Mouse (Mus musculus) lung, embryonic 16.5 days (tissue): ENCODE results near the gene Mef2b. TPM values are rescaled to one million over a fixed set of nuclear protein-coding genes. Genes with fewer than 3 reads are reported as not detected.

Experiments used
- ATAC-seq: fragments of 200-750 bp; cut with Nextera tagmentation; 2 replicates; pipeline ENCODE4 v1.8.0; 2017; ENCODE audit warnings: low read depth, mild to moderate bottlenecking, moderate library complexity
- H3K27ac ChIP-seq: fragments of 300-500 bp; sonication (generic); 2 replicates; pipeline ENCODE4 v1.5.1; 2014; ENCODE audit warnings: mild to moderate bottlenecking, control low read depth, low read length
- H3K27me3 ChIP-seq: fragments of 300-500 bp; sonication (generic); 2 replicates; pipeline ENCODE4 v1.6.1; 2014; ENCODE audit warnings: low read depth, low read length, mixed read lengths; ENCODE audit not compliant: control insufficient read depth, insufficient read depth
- H3K36me3 ChIP-seq: fragments of 300-500 bp; sonication (generic); 2 replicates; pipeline ENCODE4 v1.6.1; 2014; ENCODE audit warnings: low read length; ENCODE audit not compliant: control insufficient read depth, insufficient read depth
- H3K4me1 ChIP-seq: fragments of 300-500 bp; sonication (generic); replicated peaks from 2 replicates; pipeline ENCODE4 v1.6.1; 2014; ENCODE audit warnings: low read length, mixed read lengths; ENCODE audit not compliant: control insufficient read depth, insufficient read depth
- H3K4me2 ChIP-seq: fragments of 300-500 bp; sonication (generic); 2 replicates; pipeline ENCODE4 v1.6.1; 2014; ENCODE audit warnings: low read depth, low read length, control low read depth
- H3K4me3 ChIP-seq: fragments of 300-500 bp; sonication (generic); 2 replicates; pipeline ENCODE4 v1.5.1; 2014; ENCODE audit warnings: mild to moderate bottlenecking, low read length, control low read depth
- H3K9ac ChIP-seq: fragments of 300-500 bp; sonication (generic); 2 replicates; pipeline ENCODE4 v1.6.1; 2014; ENCODE audit warnings: low read length, control low read depth
- H3K9me3 ChIP-seq: fragments of 300-500 bp; sonication (generic); 2 replicates; pipeline ENCODE4 v1.6.1; 2016; ENCODE audit warnings: low read length; ENCODE audit not compliant: control insufficient read depth
- WGBS: fragments of 180-500 bp; shearing (Covaris S2); extraction: QIAGEN DNeasy Blood & Tissue Kit; methylation state at CpG from one replicate; pipeline ENCODE4 v1.1.7; 2014; 5-methylcytosine and 5-hydroxymethylcytosine counted together
- polyA plus RNA-seq: library from polyadenylated mRNA; unstranded; fragments of >200 nt; fragmentation: Nextera tagmentation; extraction: Ambion mirVana; gene quantifications from 2 replicates; pipeline ENCODE4 v1.2.1, GENCODE M21; 2015

Gene Mef2b
- polyA plus RNA-seq = 0.29 and 0.38 TPM in 2 replicates

DNA sequence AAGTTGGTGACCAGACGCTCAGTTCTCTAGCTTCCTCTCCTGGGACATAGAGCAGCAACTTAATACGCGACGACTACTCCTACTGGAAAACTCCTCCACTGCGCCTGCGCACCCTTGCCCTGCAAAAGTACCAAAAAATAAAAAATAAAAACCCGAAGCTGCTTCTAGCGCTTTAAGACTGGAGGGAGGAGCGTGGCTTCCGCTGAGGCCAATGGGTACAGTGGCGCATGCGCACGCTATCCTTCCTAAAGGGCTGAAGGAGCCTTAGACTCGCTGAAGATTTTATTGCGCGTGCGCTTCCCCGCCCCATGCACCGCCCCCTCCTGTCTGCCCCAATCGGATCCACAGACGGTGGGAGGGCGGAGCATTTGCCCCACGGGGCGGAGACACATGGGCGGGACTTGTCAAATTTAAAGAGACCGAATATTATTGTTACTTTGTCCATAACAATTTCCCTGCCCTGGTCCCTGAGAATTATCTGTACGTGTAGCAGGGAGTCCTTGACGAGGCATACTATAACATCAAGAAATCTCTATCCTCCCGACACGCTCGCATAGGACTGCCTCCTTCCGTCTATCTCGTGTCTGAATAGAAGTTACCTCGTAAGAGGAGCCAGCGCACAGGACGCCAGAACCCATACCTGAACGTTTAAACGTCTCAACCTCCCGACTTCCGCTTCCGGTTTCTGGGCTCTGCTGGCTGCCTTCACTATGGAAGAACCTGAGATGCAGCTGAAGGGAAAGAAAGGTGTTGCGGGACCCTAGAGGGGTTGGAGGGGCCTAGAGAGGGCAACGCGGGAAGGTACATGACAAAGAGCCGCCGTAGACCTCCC lies at the start of gene Mef2b, which contains the start of the genes Rfxank and Borcs8:
Gene Mef2b, plus strand, starts transcription at position 686 of the 832 bp plus-strand sequence.
Gene Rfxank, minus strand, starts transcription at position 129 of the 832 bp plus-strand sequence.
Gene Borcs8, plus strand, starts transcription at position 474 of the 832 bp plus-strand sequence.
- ATAC-seq = peak; percentile 98
- Histone ChIP-seq H3K9ac (peak within 1 kb of the TSS; percentile 77), H3K4me2 (peak within 1 kb of the TSS; percentile 61), H3K9me3 (no peaks in the 10 kb centered on the region), H3K4me3 (peak within 1 kb of the TSS; percentile 70), H3K27me3 (no peaks in the 10 kb centered on the region), H3K27ac (peak within 1 kb of the TSS; percentile 75), H3K36me3 (peaks cover 13% of the 10 kb centered on the region), H3K4me1 (peaks cover 15% of the 10 kb centered on the region)
- 0% methylated on average over 46 of the region's 46 CpGs for WGBS

DNA sequence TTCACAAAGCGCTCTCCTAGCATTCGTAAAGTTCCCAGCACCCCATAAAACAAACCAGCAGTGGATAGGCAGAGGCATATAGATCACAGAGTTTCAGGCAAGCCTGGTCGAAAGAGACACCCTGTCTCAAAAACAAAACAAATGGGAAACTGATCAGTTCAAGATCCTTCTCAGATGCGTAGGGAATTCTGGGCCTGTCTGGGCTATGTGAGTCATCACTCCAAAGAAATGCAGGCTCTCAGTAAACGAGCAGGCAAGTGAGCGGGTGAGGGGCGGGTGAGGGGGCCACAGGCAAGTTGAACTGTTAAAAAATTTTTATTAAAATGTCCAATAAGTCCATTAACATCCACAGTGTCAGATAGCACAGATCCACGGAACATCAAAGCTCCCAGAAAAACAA lies 46.7 kb upstream of the Mef2b start:
- Histone ChIP-seq H3K9ac (no peak overlapping the region), H3K27ac (no peak overlapping the region), H3K4me3 (no peak overlapping the region), H3K9me3 (0 out of 2 replicates have a peak, but pooled peaks cover 3% of the 10 kb centered on the region), H3K36me3 (no peaks in the 10 kb centered on the region), H3K4me1 (peaks cover 3% of the 10 kb centered on the region; the same call in 1 of the 2 replicates), H3K4me2 (no peak overlapping the region), H3K27me3 (peaks cover 32% of the 10 kb centered on the region)
- WGBS = 46% methylated on average over 8 of the region's 8 CpGs
- ATAC-seq = no peak

DNA sequence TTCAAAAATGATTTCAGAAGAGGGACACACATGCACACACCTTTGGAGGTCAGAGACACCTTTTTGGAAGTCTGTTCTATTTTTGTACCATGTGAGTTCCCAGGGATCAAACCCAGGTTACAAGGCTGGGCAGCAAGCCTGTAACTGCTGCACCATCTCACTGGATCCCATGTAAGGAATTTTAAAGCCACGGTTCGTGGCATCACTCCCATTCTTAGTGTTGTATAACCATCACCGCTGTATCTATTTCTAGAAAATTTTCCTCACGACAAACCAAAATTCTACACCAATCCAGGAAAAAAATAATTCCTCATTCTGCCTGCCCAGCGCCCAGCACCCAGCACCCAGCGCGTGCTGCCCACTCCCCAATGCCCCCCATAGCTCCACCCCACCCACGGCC lies 40.2 kb upstream of the Mef2b start:
- H3K27ac ChIP-seq = no peak overlapping the region
- no peak overlapping the region for H3K4me2 ChIP-seq
- WGBS = 61% methylated on average over 8 of the region's 8 CpGs
- H3K4me3 ChIP-seq = no peak overlapping the region
- no peaks in the 10 kb centered on the region for H3K27me3 ChIP-seq
- ATAC-seq = no peak
- H3K36me3 ChIP-seq = no peaks in the 10 kb centered on the region
- no peak overlapping the region for H3K9ac ChIP-seq
- H3K9me3 ChIP-seq = 0 out of 2 replicates have a peak, but pooled peaks cover 3% of the 10 kb centered on the region
- no peaks in the 10 kb centered on the region for H3K4me1 ChIP-seq

- H3K4me1 ChIP-seq = no peaks in the 10 kb centered on the region
- no peaks in the 10 kb centered on the region for H3K36me3 ChIP-seq
- WGBS = 73% methylated on average over 8 of the region's 8 CpGs
- no peak overlapping the region for H3K27ac ChIP-seq
- H3K9ac ChIP-seq = no peak overlapping the region
- no peak for ATAC-seq
- H3K4me2 ChIP-seq = no peak overlapping the region
- 0 out of 2 replicates have a peak, but pooled peaks cover 3% of the 10 kb centered on the region for H3K9me3 ChIP-seq
- H3K4me3 ChIP-seq = no peak overlapping the region
- H3K27me3 ChIP-seq = no peaks in the 10 kb centered on the region
Measured at GRCm38 (mm10) chr8:70100241-70100640, 39.3 kb upstream of the Mef2b start.

DNA sequence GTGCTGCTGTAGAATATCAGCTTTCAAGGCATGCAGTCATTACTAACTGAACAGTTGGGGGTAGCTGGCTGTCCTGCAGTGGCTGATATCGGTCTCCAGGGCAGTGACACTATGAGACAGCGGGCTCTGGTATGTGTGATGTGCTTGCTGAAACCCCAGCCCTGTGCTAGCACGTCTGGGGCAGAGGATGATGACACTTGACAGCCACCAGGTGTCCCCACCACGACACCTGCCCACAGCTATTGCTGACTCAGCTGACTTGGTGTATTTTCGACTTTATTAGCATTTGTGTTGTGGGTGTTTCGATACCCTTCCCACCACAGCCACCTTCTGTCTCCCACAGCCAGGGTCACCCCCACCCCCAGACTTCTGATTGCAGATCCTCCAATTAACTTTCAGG lies 35.0 kb upstream of the Mef2b start:
- no peaks in the 10 kb centered on the region; the same call in 1 of the 2 replicates for H3K27me3 ChIP-seq

GRCm38 (mm10) chr8:70104922-70105321 lies 34.6 kb upstream of the Mef2b start:
- Histone ChIP-seq H3K4me1 (no peaks in the 10 kb centered on the region), H3K36me3 (no peaks in the 10 kb centered on the region), H3K4me2 (no peak overlapping the region), H3K4me3 (no peak overlapping the region), H3K27me3 (no peaks in the 10 kb centered on the region; the same call in 1 of the 2 replicates), H3K9me3 (no peaks in the 10 kb centered on the region), H3K27ac (no peak overlapping the region), H3K9ac (no peak overlapping the region)
- 58% methylated on average over 7 of the region's 7 CpGs for WGBS
- ATAC-seq = no peak

More for the DNA sequence above, 35.0 kb upstream of the Mef2b start:
- H3K9me3 ChIP-seq = no peaks in the 10 kb centered on the region
- H3K9ac ChIP-seq = no peak overlapping the region
- H3K36me3 ChIP-seq = no peaks in the 10 kb centered on the region
- no peaks in the 10 kb centered on the region for H3K4me1 ChIP-seq
- no peak overlapping the region for H3K4me2 ChIP-seq
- H3K27ac ChIP-seq = no peak overlapping the region
- WGBS = 11% methylated on average over 6 of the region's 6 CpGs
- H3K4me3 ChIP-seq = no peak overlapping the region
- peak; percentile 49; the same call in 1 of the 2 replicates for ATAC-seq

GRCm38 (mm10) chr8:70110451-70110850 lies 29.1 kb upstream of the Mef2b start:
- no peak overlapping the region for H3K4me2 ChIP-seq
- 72% methylated on average over 2 of the region's 2 CpGs for WGBS

GRCm38 (mm10) chr8:70111192-70111795 lies 28.2 kb upstream of the Mef2b start:
- 46% methylated on average over 23 of the region's 23 CpGs for WGBS

More at GRCm38 (mm10) chr8:70110451-70110850, 29.1 kb upstream of the Mef2b start:
- no peak overlapping the region for H3K27ac ChIP-seq
- ATAC-seq = no peak
- H3K27me3 ChIP-seq = peaks cover 40% of the 10 kb centered on the region
- H3K4me3 ChIP-seq = no peak overlapping the region
- no peaks in the 10 kb centered on the region for H3K9me3 ChIP-seq
- H3K4me1 ChIP-seq = no peaks in the 10 kb centered on the region
- H3K9ac ChIP-seq = no peak overlapping the region
- no peaks in the 10 kb centered on the region for H3K36me3 ChIP-seq

GRCm38 (mm10) chr8:70112401-70113016 lies 27.0 kb upstream of the Mef2b start:
- no peak overlapping the region for H3K27ac ChIP-seq
- no peaks in the 10 kb centered on the region for H3K9me3 ChIP-seq
- no peak for ATAC-seq
- no peaks in the 10 kb centered on the region for H3K36me3 ChIP-seq
- peaks cover 46% of the 10 kb centered on the region for H3K27me3 ChIP-seq
- WGBS = 6% methylated on average over 43 of the region's 43 CpGs
- no peak overlapping the region for H3K4me3 ChIP-seq
- no peaks in the 10 kb centered on the region for H3K4me1 ChIP-seq
- H3K9ac ChIP-seq = no peak overlapping the region
- no peak overlapping the region for H3K4me2 ChIP-seq

More at GRCm38 (mm10) chr8:70111192-70111795, 28.2 kb upstream of the Mef2b start:
- Histone ChIP-seq H3K9ac (no peak overlapping the region), H3K9me3 (no peaks in the 10 kb centered on the region), H3K36me3 (no peaks in the 10 kb centered on the region), H3K27me3 (peaks cover 42% of the 10 kb centered on the region), H3K4me2 (no peak overlapping the region), H3K4me3 (no peak overlapping the region), H3K4me1 (no peaks in the 10 kb centered on the region), H3K27ac (no peak overlapping the region)
- ATAC-seq = no peak
